Mouse (Mus musculus) E14TG2a.4 (cell line): ENCODE measurements around the gene Gm3336.

ENCODE experiments used
- H3K27me3 ChIP-seq: 2 replicates; pipeline ENCODE4 v1.6.1; 2014; ENCODE audit warnings: low read length, control low read depth; ENCODE audit not compliant: insufficient read depth
- H3K36me3 ChIP-seq: 2 replicates; pipeline ENCODE4 v1.6.1; 2014; ENCODE audit warnings: low read length, control low read depth; ENCODE audit not compliant: insufficient read depth
- H3K4me1 ChIP-seq: replicated peaks from 2 replicates; pipeline ENCODE4 v1.6.1; 2014; ENCODE audit warnings: low read depth, low read length, control low read depth
- H3K4me3 ChIP-seq: replicated peaks from 2 replicates; pipeline ENCODE4 v1.5.1; 2014; ENCODE audit warnings: mild to moderate bottlenecking, low read length
- H3K9me3 ChIP-seq: 2 replicates; pipeline ENCODE4 v1.6.1; 2014; ENCODE audit warnings: low read length, control low read depth
- CTCF ChIP-seq: conservative IDR thresholded peaks from 2 replicates; pipeline ENCODE4 v1.5.1; 2014; ENCODE audit warnings: low read length
- NANOG ChIP-seq: IDR thresholded peaks from 2 replicates; pipeline ENCODE4 v1.6.1; 2014; ENCODE audit warnings: borderline replicate concordance, low read length, mixed read lengths
- POU5F1 ChIP-seq: IDR thresholded peaks from 2 replicates; pipeline ENCODE4 v1.6.1; 2014; ENCODE audit warnings: low read length, borderline replicate concordance

Gm3336 gene

DNA sequence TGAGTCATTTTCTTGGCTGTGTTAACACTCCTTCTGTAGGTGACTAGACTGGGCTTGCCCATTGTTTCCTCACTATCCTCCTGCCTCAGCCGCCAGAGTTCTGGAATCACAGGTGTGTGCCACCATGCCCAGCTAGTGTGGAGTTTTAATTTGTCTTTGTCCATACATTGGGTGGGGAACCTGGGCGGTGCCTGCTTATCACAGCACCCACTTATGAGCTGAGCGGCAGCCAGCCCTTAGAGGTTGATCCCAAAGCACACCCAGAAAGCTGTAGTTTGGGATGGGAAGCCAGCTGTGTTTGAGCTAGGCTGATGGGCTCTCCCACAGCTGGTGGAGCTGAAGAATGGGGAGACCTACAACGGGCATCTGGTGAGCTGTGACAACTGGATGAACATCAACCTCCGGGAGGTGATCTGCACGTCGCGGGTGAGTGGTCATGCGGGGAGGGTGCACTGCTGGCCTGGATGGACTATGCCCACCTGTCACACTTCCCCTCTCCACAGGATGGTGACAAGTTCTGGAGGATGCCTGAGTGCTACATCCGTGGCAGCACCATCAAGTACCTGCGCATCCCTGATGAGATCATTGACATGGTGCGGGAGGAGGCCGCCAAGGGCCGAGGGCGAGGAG lies 40.8 kb upstream of the Gm3336 start:
- peaks cover 56% of the 10 kb centered on the region for H3K36me3 ChIP-seq
- no peak for TF ChIP-seq CTCF
- peaks cover 87% of the 10 kb centered on the region for H3K4me1 ChIP-seq
- peak overlapping the region; percentile 37; the same call in 1 of the 2 replicates for H3K4me3 ChIP-seq
- no peaks in the 10 kb centered on the region for H3K27me3 ChIP-seq
- H3K9me3 ChIP-seq = no peaks in the 10 kb centered on the region

DNA sequence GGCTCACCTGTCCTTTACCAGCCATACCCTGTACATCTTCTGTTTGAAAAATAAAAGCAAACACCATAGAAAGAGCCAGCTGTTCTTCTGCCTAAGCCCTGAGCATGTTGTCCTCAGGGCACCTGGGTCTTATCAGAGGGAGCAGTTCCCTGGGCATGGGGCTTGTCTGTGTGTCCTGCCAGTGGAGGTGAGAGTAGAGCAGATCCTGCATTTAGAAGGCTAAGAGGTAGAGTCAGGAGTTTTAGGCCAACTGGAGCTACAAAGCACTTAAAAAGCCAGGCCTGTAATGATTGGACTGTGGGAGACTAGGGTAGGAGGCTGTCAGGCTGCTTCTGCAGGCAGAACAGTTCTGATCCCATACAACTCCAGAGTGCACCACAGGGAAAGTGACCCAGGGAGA lies 39.7 kb upstream of the Gm3336 start:
- peaks cover 93% of the 10 kb centered on the region for H3K4me1 ChIP-seq
- no peaks in the 10 kb centered on the region for H3K27me3 ChIP-seq
- peaks cover 56% of the 10 kb centered on the region for H3K36me3 ChIP-seq
- no peak for TF ChIP-seq CTCF
- no peak for TF ChIP-seq POU5F1
- no peak for TF ChIP-seq NANOG
- no peaks in the 10 kb centered on the region for H3K9me3 ChIP-seq
- H3K4me3 ChIP-seq = no peak overlapping the region

DNA sequence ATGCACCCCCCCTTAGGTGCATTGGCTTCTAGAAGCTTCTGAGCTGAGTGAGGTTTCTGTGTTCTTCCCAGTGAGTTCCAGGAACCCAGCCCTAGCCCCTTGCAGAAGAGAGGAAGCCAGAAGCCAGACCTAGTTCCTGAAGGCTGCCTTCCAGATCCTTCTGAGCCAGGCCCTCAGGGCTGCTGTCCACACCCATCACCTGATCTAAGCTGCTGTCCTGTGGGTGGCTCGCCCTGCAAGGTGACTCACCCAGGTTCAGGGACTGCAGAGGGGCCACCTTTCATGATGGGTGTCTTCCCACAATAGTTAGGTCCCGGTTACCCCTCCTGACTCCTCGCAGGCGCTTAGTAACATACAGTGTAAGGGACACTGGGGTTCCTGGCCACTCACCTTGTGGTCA lies 38.9 kb upstream of the Gm3336 start:
- TF ChIP-seq NANOG (no peak), CTCF (no peak), POU5F1 (no peak)
- H3K4me1 ChIP-seq = peaks cover 90% of the 10 kb centered on the region
- peak overlapping the region; percentile 32; the same call in 1 of the 2 replicates for H3K4me3 ChIP-seq

DNA sequence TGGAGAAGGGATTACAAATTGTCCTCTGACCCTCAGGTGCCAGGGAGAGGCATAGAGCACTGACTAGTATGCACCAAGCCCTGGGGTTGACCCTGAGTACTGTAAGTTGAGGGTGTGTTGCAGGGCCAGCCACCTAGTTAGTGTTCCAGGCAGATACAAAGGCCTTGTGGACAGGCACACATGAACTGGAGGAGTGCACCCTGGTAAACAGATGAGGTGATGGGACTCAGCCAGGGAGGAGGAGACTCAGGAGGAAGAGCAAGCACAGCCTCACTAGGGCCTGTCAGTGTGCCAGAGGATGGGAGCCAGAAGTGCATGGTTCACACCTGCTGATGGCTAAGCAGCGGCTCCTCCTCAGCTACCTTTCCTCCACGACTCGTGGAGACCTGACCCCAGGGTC lies 38.3 kb upstream of the Gm3336 start:
- H3K4me1 ChIP-seq = peaks cover 90% of the 10 kb centered on the region
- no peaks in the 10 kb centered on the region for H3K27me3 ChIP-seq
- no peak overlapping the region for H3K4me3 ChIP-seq
- TF ChIP-seq CTCF = no peak
- no peak for TF ChIP-seq POU5F1
- TF ChIP-seq NANOG = no peak
- peaks cover 51% of the 10 kb centered on the region for H3K36me3 ChIP-seq
- no peaks in the 10 kb centered on the region for H3K9me3 ChIP-seq

More for the DNA sequence above, 38.9 kb upstream of the Gm3336 start:
- peaks cover 56% of the 10 kb centered on the region for H3K36me3 ChIP-seq
- H3K27me3 ChIP-seq = no peaks in the 10 kb centered on the region
- H3K9me3 ChIP-seq = no peaks in the 10 kb centered on the region

DNA sequence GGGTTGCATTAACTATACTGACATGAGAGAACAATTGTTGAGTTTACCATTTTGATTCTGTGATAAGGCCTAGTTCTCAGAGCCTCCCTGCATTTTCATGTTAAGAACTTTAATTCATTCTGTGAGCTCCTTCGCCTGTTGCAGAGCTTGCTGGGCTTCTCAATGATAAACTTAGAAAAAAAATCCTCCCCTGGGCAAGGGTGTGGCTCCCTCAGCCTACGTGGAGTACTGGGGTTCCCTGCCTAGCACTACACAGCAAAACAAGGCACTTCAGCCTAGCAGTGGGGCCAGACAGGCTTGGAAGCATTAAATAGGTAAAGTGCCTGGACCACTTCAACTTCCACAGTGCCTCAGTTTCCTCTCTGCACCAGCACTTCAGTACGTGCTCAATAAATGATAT lies 36.9 kb upstream of the Gm3336 start:
- Histone ChIP-seq H3K36me3 (peaks cover 45% of the 10 kb centered on the region), H3K9me3 (no peaks in the 10 kb centered on the region), H3K27me3 (no peaks in the 10 kb centered on the region), H3K4me3 (no peak overlapping the region), H3K4me1 (peaks cover 84% of the 10 kb centered on the region)
- TF ChIP-seq CTCF (no peak), POU5F1 (no peak), NANOG (no peak)

DNA sequence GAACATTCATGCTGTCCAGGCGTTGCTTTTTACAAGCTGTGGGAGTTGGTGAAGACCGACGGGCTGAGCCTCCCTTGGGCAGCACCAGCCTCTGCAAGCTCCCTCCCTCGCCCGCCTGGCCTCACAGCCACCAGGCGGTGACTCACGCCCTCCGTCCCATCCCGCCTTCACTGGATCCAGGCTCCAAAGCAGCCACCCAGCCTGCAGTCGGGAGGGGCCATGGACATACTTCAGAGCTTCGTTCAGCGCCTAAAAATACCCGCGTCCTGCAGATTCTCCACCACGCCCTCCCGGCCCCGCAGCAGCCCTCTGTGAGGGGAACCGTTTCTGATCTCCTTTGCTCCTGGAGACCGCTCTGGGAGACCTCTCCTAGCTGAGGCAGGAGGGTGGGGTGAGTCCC lies 36.1 kb upstream of the Gm3336 start:
- Histone ChIP-seq H3K36me3 (peaks cover 41% of the 10 kb centered on the region), H3K27me3 (no peaks in the 10 kb centered on the region)

DNA sequence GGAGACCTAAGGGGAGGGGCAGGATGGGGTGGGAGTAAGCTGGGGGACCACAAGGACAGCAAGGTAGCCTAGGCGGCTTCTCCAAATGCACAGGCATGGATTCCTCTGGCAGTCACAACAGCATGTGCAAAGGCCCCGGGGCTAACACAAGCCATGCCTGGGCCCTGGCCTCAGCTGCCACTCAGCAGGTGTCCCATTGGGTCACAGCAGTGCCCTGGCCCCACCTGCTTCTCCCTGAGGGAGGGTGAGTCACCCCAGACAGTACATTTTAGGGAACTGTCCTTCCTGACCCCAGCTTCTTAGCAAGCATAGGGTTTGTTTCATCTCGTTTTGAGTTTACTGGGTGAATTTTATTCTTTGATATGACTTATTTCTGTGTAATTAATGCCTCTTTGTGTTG lies 35.7 kb upstream of the Gm3336 start:
- H3K9me3 ChIP-seq = no peaks in the 10 kb centered on the region
- H3K4me3 ChIP-seq = peak overlapping the region; percentile 37; the same call in 1 of the 2 replicates
- H3K27me3 ChIP-seq = no peaks in the 10 kb centered on the region
- H3K36me3 ChIP-seq = peaks cover 39% of the 10 kb centered on the region
- no peak for TF ChIP-seq POU5F1
- TF ChIP-seq CTCF = no peak
- TF ChIP-seq NANOG = no peak
- peaks cover 80% of the 10 kb centered on the region for H3K4me1 ChIP-seq

More for the DNA sequence above, 36.1 kb upstream of the Gm3336 start:
- no peaks in the 10 kb centered on the region for H3K9me3 ChIP-seq
- peak overlapping the region; percentile 37; the same call in 1 of the 2 replicates for H3K4me3 ChIP-seq
- TF ChIP-seq NANOG (no peak), CTCF (no peak), POU5F1 (no peak)
- H3K4me1 ChIP-seq = peaks cover 82% of the 10 kb centered on the region

DNA sequence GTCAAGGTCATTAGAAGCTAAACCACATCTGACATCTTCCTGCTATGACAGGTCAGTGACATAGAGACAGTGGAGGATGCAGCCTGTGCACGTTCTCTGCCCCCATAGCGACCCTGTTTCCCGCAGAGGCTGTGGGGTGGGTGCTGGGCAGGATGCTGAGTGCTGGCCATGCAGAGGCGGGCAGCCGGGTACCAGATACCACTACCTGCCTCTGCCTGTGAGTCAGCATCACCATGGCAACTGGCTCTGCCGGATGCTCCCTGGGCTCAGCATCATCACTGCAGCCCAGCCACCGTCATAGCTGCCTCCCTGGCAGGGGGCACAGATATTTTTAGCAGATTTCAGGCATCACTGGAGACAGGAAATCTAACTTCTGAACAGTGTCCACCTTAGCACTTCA lies 34.1 kb upstream of the Gm3336 start:
- peaks cover 35% of the 10 kb centered on the region for H3K36me3 ChIP-seq
- H3K4me1 ChIP-seq = peaks cover 73% of the 10 kb centered on the region

DNA sequence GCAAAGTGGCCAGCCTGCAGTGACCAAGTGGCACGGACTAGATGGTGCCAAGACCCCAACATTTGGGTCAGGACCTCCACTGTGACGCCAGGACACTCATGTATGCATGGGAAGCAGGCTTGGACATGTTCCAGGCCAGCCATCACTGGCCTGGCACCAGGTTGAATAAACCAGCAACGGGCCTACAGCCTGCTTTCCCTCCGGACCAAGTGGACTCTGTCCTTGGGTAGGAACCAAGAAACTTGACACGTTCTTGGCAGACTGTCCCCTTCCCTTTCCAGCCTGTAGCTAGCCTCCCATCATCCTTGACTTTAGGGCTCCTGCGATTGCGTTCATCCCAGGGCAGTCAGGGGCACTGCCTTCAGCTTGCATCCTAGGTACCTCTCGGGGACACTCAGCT lies 30.8 kb upstream of the Gm3336 start:
- Histone ChIP-seq H3K36me3 (peaks cover 27% of the 10 kb centered on the region), H3K9me3 (no peaks in the 10 kb centered on the region), H3K4me1 (peaks cover 68% of the 10 kb centered on the region), H3K4me3 (no peak overlapping the region), H3K27me3 (no peaks in the 10 kb centered on the region)
- TF ChIP-seq CTCF (no peak), NANOG (no peak), POU5F1 (no peak)

More for the DNA sequence above, 34.1 kb upstream of the Gm3336 start:
- TF ChIP-seq CTCF (no peak), NANOG (no peak), POU5F1 (no peak)
- H3K4me3 ChIP-seq = no peak overlapping the region
- no peaks in the 10 kb centered on the region for H3K9me3 ChIP-seq
- no peaks in the 10 kb centered on the region for H3K27me3 ChIP-seq
